In genomic region chr16:90389103-90389750, GRCm38 (mm10) we compare ENCODE assay signal across 10 mouse cellular contexts. TPM values are rescaled to one million over a fixed set of nuclear protein-coding genes. Genes with fewer than 3 reads are reported as not detected.
DNase-seq lines count a peak whose midpoint lies in the region; ATAC-seq and TF ChIP-seq lines count a peak whose summit lies in the region.
"Had no signal": no experiment of that assay in that cellular context is flagged by ENCODE, and none has a peak within 500 bp of the region (broad histone marks: within the 10 kb centered on the region; RNA-seq: fewer than 3 reads in every experiment).

No protein-coding gene starts in this region.

- H3K9ac ChIP-seq in kidney, embryonic 14.5 days (ENCODE audit: low read depth, low read length): peak overlapping the region; percentile 18; the same call in 1 of the 2 replicates
- no peak overlapping the region for H3K9ac ChIP-seq in forebrain, embryonic 11.5 days (ENCODE audit: low read length)
- H3K9ac ChIP-seq in limb, embryonic 14.5 days (ENCODE audit: low read depth, low read length, severe bottlenecking): 0 out of 2 replicates have a peak overlapping the region, but pooled peaks have one; percentile 21

- peak overlapping the region; percentile 69 for H3K4me2 ChIP-seq in kidney, embryonic 14.5 days (replicated peaks; ENCODE audit: low read depth, low read length)
- peak overlapping the region; percentile 55; the same call in 1 of the 2 replicates for H3K4me2 ChIP-seq in forebrain, embryonic 11.5 days (ENCODE audit: low read depth, low read length, severe bottlenecking)
- peak overlapping the region; percentile 90 for H3K4me2 ChIP-seq in limb, embryonic 14.5 days (replicated peaks; ENCODE audit: low read depth, low read length, severe bottlenecking)

- DNase-seq in kidney, postnatal 4 days: no peak
- DNase-seq in embryonic facial prominence, embryonic 10.5 days (ENCODE audit: low spot score): no peak
- no peak for DNase-seq in forebrain, embryonic 11.5 days (ENCODE audit: low spot score)
- DNase-seq in limb, embryonic 14.5 days (ENCODE audit: low spot score): no peak
- no peak for DNase-seq in urinary bladder, postnatal 14 days (ENCODE audit: low spot score)
- no peak for DNase-seq in cerebellum, adult 18-20 months

- H3K27ac ChIP-seq in kidney, embryonic 14.5 days (ENCODE audit: low read depth, low read length): no peak overlapping the region
- no peak overlapping the region; the same call in 1 of the 2 replicates for H3K27ac ChIP-seq in embryonic facial prominence, embryonic 10.5 days (replicated peaks)
- no peak overlapping the region for H3K27ac ChIP-seq in forebrain, embryonic 11.5 days (ENCODE audit: low read depth, low read length)
- no peak overlapping the region for H3K27ac ChIP-seq in limb, embryonic 14.5 days (replicated peaks; ENCODE audit: low read depth, low read length)

- peaks cover 23% of the 10 kb centered on the region for H3K36me3 ChIP-seq in kidney, embryonic 14.5 days (ENCODE audit: control insufficient read depth, insufficient read depth, low read length)
- peaks cover 56% of the 10 kb centered on the region for H3K36me3 ChIP-seq in embryonic facial prominence, embryonic 10.5 days (replicated peaks)
- peaks cover 10% of the 10 kb centered on the region for H3K36me3 ChIP-seq in forebrain, embryonic 11.5 days (ENCODE audit: control insufficient read depth, insufficient read depth, low read length)
- peaks cover 33% of the 10 kb centered on the region for H3K36me3 ChIP-seq in limb, embryonic 14.5 days (ENCODE audit: control insufficient read depth, insufficient read depth, low read length)
- H3K36me3 ChIP-seq: G1E had no signal

- TF ChIP-seq POLR2A in limb, embryonic 14.5 days (IDR thresholded peaks at IDR 0.05; ENCODE audit: borderline replicate concordance, extremely low read depth, insufficient read depth, insufficient read length): no peak

- H3K4me1 ChIP-seq in kidney, embryonic 14.5 days (ENCODE audit: control insufficient read depth, insufficient read depth, low read length): peaks cover 18% of the 10 kb centered on the region
- H3K4me1 ChIP-seq in embryonic facial prominence, embryonic 10.5 days: peaks cover 44% of the 10 kb centered on the region
- peaks cover 5% of the 10 kb centered on the region; the same call in 1 of the 2 replicates for H3K4me1 ChIP-seq in forebrain, embryonic 11.5 days (replicated peaks; ENCODE audit: control insufficient read depth, insufficient read depth, low read length)
- H3K4me1 ChIP-seq in limb, embryonic 14.5 days (ENCODE audit: control insufficient read depth, insufficient read depth, low read length): peaks cover 30% of the 10 kb centered on the region

- no peaks in the 10 kb centered on the region for H3K9me3 ChIP-seq in kidney, embryonic 14.5 days (ENCODE audit: control insufficient read depth, low read length)
- peaks cover 10% of the 10 kb centered on the region; the same call in 1 of the 2 replicates for H3K9me3 ChIP-seq in embryonic facial prominence, embryonic 10.5 days
- no peaks in the 10 kb centered on the region; the same call in 1 of the 2 replicates for H3K9me3 ChIP-seq in forebrain, embryonic 11.5 days (ENCODE audit: control insufficient read depth, low read length)
- H3K9me3 ChIP-seq in limb, embryonic 14.5 days (ENCODE audit: control insufficient read depth, low read length): 0 out of 2 replicates have a peak, but pooled peaks cover 7% of the 10 kb centered on the region

- peak overlapping the region; percentile 82 for H3K4me3 ChIP-seq in kidney, embryonic 14.5 days (ENCODE audit: low read length)
- peak overlapping the region; percentile 97 for H3K4me3 ChIP-seq in embryonic facial prominence, embryonic 10.5 days
- H3K4me3 ChIP-seq in forebrain, embryonic 11.5 days (ENCODE audit: low read depth, low read length): no peak overlapping the region
- peak overlapping the region; percentile 89 for H3K4me3 ChIP-seq in limb, embryonic 14.5 days (replicated peaks; ENCODE audit: low read length)
- H3K4me3 ChIP-seq: megakaryocyte, embryonic 14.5 days had no signal

- WGBS in kidney, embryonic 14.5 days: 64% methylated on average over 15 of the region's 15 CpGs
- 91% methylated on average over 15 of the region's 15 CpGs for WGBS in embryonic facial prominence, embryonic 10.5 days
- 76% methylated on average over 15 of the region's 15 CpGs for WGBS in forebrain, embryonic 11.5 days
- 60% methylated on average over 15 of the region's 15 CpGs for WGBS in limb, embryonic 14.5 days

- no peak for ATAC-seq in kidney, embryonic 14.5 days (ENCODE audit: low FRiP score, low TSS enrichment)
- no peak for ATAC-seq in forebrain, embryonic 11.5 days (replicated peaks; ENCODE audit: low FRiP score)
- no peak for ATAC-seq in limb, embryonic 14.5 days (ENCODE audit: low FRiP score, low read depth)
- ATAC-seq in megakaryocyte progenitor cell, adult 5-6 weeks (replicated peaks; ENCODE audit: poor library complexity): no peak

- H3K27me3 ChIP-seq in kidney, embryonic 14.5 days (ENCODE audit: control insufficient read depth, insufficient read depth, low read length): no peaks in the 10 kb centered on the region
- peaks cover 11% of the 10 kb centered on the region for H3K27me3 ChIP-seq in embryonic facial prominence, embryonic 10.5 days (replicated peaks; ENCODE audit: low read depth, poor library complexity, severe bottlenecking)
- H3K27me3 ChIP-seq in forebrain, embryonic 11.5 days (ENCODE audit: control insufficient read depth, insufficient read depth, low read length): no peaks in the 10 kb centered on the region
- H3K27me3 ChIP-seq in limb, embryonic 14.5 days (ENCODE audit: control insufficient read depth, insufficient read depth, low read length): no peaks in the 10 kb centered on the region

RNA-seq across cellular contexts. Expression of gene Hunk, which starts 3.4 kb away (rescaled TPM):
- polyA plus RNA-seq in kidney, embryonic 14.5 days (2014; fragmentation: Nextera tagmentation; extraction: Ambion mirVana): 10.3 and 16.6 TPM in 2 replicates
- polyA plus RNA-seq in embryonic facial prominence, embryonic 10.5 days (2016; fragmentation: Nextera tagmentation; extraction: Ambion mirVana): 16.5 and 17.2 TPM in 2 replicates
- polyA plus RNA-seq in forebrain, embryonic 11.5 days (2014; fragmentation: Nextera tagmentation; extraction: Ambion mirVana): 17.6 and 19.1 TPM in 2 replicates
- 19.9 and 21.8 TPM in 2 replicates for polyA plus RNA-seq in limb, embryonic 14.5 days (2012; rRNA removed)
- polyA plus RNA-seq in limb, embryonic 14.5 days (2014; fragmentation: Nextera tagmentation; extraction: Ambion mirVana): 14.1 and 18.7 TPM in 2 replicates
- not detected in 2 replicates for total RNA-seq in megakaryocyte progenitor cell, adult 5-6 weeks (2015)
- not detected in 2 replicates for total RNA-seq in megakaryocyte progenitor cell, adult 5-6 weeks (2017)
- polyA plus RNA-seq: G1E had no signal
